Mouse (Mus musculus) fibroblast of lung, adult 2 months (primary cell): ENCODE results near the gene Wdr18.

Source experiments
- DNase-seq: peaks from one replicate; pipeline ENCODE4 v3.0.0-alpha.2; 2011; ENCODE audit warnings: low read depth

The Wdr18 gene

DNA sequence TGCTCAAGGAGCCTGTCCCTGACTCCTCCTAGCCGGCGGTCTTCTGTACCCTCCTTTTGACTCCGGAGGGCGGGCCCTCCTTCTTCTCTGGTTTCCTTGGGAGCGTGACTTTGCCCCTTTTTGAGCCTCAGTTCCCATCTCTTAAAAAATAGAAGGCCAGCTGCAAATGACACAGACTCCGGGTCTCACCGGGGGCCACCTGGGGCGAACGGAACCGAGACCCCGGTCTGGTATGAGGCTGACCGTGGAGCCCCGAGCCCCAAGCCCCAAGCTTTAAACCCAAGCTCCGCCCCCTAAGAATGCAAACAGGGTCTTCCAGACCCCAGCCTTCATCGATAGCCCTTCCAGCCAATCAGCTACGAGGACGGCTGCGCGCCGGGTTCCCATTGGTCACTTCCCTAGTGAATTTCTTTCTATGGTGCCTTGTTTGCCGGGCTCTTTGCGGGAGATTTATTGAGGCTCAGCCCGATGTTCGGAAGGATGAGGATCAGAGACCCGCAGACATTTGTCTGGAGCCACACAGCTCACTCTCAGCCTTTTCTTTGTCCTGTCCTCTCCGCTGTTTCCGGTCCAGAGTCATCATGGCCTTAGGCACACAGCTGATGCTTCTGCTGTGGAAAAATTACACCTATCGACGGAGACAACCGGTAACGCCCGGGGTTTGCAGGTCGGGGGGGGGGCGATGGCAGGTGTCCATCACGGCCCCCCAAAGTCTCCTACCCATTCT, 37.2 kb downstream of the Wdr18 start:
- no peak for DNase-seq

DNA sequence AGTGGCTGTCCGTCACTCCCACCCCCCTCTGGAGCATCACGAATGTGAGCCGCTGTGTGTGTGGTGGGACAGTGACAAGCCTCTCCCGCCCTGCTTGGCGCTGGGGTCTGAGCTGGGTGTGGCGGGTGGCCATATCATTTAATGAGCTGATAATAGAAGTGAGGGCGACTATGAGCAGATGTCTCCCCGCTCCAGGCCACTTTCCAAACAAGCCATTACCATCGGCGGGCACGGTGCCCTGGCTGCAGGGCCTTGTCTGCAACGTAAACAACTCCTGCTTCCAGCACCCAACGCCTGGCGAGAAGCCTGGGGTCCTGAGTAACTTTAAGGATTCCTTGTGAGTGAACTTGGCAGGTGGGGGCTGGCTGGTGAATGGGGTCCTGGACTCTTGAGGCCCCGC, 37.9 kb downstream of the Wdr18 start:
- DNase-seq: no peak

DNA sequence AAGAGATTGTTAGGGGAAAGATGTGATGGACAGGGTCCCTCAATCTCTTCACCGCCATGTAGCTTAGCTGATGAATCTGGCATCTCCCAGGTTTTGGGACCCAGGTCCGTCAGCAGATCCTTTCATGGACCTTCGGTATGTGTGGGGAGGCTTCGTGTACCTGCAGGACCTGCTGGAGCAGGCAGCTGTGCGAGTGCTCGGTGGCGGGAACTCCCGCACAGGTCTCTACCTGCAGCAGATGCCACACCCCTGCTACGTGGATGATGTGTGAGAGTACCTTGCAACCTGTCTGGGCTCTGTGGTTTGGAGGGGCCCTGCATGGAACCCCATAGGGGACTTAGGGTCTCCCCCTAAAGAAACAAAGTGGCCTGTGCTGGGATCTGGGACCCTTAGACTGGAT, 42.0 kb downstream of the Wdr18 start:
- no peak for DNase-seq

DNA sequence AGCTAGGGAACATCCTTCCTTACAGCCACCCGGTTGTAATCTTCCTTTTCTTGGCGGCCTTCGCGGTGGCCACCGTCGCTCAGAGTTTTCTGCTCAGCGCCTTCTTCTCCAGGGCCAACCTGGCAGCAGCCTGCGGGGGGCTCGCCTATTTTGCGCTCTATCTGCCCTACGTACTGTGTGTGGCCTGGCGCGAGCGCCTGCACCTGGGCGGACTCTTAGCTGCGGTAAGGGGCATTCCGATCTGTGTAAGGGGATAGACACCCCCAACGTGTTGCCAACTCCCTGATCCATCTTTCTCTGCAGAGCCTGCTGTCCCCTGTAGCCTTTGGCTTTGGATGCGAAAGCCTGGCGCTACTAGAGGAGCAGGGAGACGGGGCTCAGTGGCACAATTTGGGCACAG, 42.9 kb downstream of the Wdr18 start:
- DNase-seq: no peak

DNA sequence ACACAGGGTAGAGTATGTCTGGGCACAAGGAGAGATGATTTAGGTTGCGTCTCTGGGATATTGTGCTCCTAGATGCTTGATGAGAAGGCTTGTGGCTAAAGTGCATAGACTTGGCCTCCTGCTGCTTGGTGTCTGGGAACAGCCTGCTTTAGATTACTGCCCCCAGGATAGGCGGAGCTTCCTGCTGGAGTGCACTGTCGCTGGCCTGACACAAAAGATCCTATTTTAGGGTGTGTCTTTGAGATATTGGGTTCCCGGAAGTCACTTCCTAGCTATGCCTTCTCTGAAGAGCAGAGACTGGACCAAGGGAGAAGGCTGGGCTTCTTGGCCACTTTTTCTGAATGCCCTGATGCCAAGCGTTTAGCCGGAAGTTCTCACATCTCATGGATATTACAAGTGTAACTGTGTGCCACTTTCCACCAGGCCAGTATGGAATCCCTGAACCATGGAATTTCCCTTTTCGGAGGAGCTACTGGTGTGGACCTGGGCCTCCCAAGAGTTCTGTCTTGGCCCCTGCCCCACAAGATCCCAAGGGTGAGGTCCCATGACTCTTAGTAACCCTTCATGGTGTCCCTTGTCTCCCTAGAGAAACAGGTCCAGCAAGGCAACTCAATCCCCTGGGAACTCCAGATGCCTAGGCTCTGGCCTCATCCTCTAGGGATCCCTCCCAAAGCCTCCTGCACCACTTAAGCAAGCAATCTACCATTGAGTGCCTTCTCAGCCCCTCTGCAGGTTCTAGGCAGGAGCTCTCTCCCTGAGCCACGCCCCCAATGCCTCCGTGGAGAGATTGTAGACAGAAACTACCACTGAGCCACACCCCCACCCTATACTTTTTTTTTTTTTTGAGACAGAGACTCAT, 43.7 kb downstream of the Wdr18 start:
- DNase-seq: no peak

DNA sequence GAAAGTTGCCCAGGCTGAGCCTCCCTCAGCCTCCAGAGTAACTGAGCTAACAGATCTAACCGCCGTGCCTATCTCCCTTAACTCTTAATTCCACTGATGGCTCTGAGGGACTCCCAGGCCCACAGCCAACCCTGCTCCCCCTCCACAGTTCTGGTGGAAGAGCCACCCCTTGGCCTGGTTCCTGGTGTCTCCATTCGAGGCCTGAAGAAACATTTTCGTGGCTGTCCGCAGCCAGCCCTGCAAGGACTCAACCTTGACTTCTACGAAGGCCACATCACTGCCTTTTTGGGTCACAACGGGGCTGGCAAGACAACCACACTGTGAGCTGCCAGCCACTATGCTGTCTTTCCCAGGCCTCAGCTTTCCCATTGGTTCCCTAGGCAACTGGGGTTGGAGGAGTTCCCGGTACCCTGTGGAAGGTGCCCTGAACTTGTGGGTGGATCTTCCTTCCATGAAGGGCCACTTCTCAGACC, 44.3 kb downstream of the Wdr18 start:
- DNase-seq: no peak

DNA sequence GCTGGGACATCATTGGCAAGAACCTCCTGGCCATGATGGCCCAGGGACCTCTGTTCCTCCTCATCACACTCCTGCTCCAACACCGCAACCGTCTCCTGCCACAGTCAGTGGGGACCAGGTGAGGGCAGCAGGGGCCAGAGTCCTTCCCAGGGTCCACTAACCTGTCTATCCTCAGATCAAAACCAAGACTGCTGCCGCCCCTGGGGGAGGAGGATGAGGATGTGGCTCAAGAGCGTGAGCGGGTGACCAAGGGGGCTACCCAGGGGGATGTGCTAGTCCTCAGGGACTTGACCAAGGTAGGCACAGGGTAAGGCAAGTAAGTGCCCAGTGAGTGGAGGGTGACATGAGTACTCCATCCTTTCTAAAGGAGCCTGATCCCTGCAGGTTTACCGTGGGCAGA, 51.8 kb downstream of the Wdr18 start:
- DNase-seq: no peak

DNA sequence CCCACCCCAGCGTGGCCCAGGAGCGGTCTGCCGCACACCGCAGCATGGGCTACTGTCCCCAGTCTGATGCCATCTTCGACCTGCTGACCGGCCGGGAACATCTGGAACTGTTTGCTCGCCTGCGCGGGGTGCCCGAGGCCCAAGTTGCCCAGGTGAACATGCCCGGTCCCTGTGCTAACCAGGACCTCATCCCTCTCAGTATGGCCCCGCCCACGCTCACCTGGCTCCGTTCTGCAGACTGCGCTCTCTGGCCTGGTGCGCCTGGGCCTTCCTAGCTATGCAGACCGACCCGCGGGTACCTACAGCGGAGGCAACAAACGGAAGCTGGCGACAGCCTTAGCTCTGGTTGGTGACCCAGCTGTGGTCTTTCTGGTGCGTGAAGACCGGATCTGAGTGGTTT, 53.7 kb downstream of the Wdr18 start:
- no peak for DNase-seq

DNA sequence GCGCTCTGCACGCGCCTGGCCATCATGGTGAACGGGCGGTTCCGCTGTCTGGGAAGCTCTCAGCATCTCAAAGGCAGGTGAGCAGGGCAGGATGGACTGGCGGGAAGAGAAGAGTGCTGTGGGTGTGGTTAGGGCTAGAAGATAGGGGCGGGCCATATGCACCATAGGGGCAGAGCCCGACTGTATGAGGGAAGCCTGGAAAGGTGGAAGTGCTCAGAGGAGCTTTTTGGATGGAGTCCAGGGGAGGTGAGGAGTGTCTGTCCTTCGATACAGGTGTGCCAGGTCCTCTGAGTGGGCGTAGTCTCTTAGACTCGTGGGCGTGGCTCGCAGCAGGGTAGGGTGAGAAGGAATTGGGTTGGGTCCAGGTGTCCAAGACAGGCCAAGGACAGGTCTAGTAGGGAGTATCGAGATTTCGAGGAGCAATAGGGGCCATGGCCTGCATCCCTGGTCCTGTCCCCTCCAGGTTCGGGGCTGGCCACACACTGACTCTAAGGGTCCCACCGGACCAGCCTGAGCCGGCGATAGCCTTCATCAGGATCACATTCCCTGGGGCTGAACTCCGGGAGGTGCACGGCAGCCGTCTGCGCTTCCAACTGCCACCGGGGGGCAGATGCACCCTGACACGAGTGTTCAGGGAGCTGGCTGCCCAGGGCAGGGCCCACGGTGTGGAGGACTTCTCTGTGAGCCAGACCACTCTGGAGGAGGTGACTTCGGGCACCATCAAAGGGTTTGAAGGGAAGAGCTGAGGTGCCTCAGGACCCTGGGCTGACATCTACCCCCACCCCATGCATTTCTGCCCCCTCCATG, 54.7 kb downstream of the Wdr18 start:
- DNase-seq: no peak

DNA sequence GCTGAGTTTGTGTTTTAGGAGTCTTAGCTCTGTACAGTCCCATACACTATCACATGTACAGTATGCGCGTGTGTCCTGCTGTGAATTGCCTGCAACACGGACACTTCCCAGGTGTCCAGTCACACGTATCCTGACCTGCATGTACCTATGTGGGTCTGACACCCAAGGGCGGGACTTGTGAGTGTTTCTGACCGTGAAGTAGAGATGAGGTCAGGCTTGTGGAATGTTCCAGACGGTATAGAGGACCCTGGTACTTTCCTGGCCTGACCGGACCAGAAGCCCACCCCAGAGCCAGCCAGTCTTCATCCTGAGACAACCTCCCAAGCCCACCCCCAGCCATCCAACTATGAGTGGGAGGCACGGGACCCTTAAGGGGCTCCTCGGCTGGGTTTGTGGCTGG, 55.6 kb downstream of the Wdr18 start:
- no peak for DNase-seq

DNA sequence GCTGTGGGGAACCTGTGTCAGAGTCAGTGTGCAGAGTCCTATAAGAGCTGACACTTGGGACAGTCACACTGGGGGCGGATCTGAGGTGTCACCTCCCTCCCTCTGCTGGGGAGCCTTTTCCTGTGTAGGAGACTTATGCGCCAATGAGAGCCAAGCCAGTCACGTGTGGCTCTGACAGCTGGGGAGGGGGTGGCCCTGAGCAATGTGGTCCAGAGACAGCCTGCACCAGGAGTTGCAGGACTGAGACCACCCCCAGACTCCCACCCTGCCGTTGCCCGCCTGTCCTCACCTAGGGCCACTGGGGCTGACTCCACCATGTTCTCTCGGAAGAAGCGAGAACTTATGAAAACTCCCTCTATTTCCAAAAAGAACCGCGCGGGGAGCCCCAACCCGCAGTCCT, 56.6 kb downstream of the Wdr18 start, which contains the start of gene Arhgap45:
Gene Arhgap45, plus strand, starts transcription at position 143 of the 400 bp plus-strand sequence.
- no peak for DNase-seq

DNA sequence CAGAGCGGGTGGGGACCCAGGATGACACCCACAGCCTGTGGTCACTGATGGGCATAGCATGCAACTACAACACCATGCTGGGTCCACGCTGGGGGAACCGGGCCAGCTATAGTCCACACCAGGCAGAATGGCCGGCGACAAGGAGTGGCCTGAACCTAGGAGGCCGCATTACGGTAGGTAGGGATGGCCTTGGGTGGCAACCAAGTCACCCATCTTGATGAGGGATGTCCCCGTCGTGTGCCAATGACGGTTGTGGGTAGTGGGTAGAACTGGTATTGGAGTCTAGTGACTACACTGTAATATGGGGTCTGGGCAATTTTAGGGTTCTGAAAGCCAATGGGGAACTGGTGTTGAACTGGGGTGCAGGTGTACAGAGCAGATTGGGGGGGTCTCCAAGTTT, 57.0 kb downstream of the Wdr18 start:
- no peak for DNase-seq

DNA sequence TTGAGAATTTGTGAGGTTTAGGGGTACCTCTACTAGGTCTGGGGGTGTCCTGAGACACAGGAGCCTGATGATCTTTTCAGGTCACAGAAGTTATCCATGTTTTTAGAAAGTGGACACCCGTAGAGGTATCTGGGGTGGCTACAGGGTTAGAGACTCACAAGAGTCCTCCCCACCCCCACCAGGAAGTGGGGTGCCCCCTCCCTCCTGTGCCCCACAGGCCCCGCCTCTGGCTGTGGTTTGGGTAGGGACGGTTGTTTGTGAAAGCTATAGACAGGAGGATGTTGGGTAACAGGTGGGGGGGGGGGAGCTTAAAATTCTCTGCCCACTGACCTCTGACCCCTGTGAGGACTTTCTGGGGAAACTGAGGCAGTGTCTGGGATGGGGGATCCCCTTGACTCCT, 57.4 kb downstream of the Wdr18 start:
- DNase-seq: no peak

DNA sequence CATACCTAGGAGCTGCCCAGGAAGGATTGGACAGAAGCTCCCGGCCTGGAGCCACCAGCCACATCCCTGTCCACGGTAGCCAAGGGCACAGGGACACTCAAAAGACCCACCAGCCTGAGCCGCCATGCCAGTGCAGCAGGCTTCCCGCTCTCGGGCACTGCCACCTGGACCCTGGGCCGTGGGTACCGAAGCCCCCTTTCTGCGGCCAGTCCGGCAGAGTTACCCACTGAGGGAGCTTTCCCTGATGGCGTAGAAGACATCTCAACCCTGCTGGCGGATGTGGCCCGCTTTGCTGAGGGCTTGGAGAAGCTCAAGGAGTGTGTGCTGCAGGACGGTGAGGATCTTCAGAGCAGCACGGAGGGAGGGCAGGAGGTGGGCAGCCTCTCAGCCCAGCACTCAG, 57.8 kb downstream of the Wdr18 start:
- no peak for DNase-seq

DNA sequence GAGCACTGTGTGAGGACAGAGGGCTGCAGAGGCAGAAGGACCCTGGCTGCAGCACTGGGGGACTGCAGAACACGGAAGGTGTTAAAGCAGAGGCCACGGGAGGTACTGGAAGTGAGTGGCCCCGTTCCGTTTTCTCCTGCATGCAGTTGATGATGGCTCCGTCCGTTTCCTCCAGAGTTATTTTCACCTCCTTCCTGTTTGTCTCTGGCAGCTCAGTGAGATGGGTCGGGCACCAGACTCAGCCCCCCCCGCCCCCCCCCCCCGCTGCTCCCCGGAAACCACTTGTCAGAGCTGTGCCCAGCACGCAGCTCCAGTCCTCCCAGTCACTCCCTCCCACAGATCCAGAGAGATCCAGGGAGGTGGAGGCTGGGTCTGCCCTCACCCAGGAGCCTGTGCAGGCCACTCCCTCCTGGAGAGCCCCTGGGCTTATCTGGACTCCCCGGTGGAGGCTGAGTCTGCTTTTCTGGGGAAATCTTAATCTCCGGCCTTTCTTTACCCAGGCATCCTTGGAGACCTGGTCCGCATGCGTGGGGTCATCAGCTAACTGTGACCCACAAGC, 58.9 kb downstream of the Wdr18 start:
- no peak for DNase-seq

DNA sequence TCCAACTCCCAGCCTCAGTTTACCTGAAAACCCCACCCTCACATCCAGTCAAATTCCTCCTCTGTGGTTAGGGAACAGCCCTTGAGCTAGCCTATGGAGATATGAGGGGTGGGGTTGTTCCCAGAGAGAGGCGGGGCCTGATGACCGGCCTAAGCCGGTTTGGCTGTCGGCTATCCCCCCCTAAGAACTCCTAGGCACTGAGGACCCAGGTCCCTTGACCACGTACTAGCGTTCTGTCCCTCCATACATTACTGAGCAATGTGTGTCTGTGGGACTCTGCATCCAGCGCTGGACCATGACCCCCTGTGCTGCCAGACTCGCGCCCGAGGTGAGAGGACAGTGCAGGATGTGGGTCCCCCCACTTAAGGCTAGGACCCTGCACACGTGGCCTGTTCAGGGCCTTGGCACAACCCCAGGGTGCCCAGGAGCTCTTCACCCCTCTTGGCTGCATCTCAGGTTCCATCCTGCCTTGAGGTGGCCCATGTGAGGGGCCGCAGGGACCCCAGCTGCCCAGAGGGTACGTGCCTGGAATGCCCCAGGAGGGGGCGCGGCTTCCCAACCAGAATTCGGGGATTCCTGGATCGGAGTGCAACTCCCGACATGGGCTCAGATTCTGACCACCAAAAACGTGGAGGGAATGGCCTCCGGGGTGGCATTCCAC, 59.6 kb downstream of the Wdr18 start:
- DNase-seq: no peak
